Mouse (Mus musculus): ENCODE data around the gene Olfr711.
"Not testable (repeated sequence)": the region's sequence is repeated elsewhere in the genome, so short reads cannot be mapped to it uniquely, and the experiment has no call there.

Olfr711 gene

DNA sequence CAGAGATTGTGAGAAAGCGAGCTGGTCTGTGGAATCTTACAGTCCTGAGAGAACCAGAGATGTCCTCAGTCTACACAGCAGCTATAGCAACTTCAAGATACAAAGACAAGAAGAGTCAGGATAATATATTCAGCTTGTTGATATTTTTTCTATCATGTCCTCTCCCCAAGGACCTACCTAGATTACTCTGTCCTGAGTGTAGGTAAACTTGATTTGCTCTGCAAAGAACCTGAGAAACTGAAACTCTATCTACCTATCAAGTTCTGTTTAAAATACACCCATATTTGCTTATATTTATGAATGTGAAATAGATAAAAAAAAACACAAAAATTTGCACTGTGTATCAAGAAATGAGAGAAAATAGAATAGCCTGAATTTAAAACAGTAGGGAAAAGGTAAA is at the start of gene Olfr711:
TSS of gene Olfr711 (minus strand) at position 101 of the 400 bp plus-strand sequence.
- DNase-seq (ENCODE audit: low read depth in 2 of 2, low spot score in 2 of 2), result no peak

DNA sequence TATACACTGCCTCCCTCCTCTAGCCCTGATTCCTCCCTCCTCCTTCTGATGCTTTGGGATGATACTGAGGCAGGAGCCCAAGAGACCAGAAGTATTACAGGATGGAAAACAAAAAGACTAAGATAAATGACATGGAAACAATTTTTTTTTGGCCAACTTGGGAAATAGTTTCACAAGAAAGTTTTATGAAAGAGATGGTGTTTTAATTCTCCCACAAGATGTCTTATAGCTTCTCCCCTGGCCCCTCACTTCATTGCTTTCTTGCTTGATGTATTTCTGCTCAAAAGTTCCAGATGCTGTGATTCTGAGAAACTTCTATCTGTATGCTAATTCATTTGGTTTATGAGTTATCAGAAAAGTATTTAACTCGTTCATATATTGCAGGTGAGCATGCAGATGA is 30.7 kb upstream of the Olfr711 start, which contains the start of gene Olfr2:
TSS of gene Olfr2 (minus strand) at position 101 of the 400 bp plus-strand sequence.
- DNase-seq (ENCODE audit: low read depth in 2 of 2, low spot score in 2 of 2), result no peak

DNA sequence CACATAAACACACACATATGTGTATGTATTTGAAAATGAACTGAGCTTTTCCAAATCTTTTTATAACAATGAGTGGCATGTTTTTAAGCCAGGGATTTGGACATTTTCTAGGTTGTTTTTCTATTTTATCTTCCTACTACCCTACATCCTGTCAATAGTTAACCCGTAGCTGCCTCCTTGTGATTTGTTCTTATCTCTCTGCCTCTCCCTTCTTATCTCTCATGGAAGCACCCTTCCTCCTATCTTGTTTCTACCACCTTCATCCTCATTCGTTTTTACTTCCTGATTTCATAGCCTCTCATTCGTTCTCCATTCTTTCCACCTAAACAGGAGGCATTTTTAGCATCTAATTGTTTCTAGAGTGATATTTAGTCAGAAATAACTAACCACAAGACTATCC is 28.9 kb upstream of the Olfr711 start:
- no peak for DNase-seq (ENCODE audit: low read depth in 2 of 2, low spot score in 2 of 2)

DNA sequence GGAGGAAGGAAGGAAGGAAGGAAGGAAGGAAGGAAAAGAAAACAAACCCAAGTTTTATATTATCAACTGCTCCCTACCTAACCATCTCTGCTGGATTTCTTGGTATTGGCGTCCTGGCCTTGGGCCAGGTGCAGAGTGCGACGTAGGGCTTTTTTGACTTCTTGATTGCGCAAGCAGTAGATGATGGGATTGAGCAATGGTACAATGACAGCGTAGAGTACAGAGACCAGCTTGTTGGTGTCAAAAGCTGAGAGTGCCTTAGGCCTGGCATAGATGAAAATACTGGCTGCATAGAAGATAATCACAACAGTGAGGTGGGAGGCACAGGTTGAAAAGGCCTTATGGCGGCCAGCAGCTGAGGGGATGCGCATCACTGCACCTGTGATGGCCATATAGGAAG is 25.5 kb upstream of the Olfr711 start:
- DNase-seq (ENCODE audit: low read depth in 2 of 2, low spot score in 2 of 2), result no peak

DNA sequence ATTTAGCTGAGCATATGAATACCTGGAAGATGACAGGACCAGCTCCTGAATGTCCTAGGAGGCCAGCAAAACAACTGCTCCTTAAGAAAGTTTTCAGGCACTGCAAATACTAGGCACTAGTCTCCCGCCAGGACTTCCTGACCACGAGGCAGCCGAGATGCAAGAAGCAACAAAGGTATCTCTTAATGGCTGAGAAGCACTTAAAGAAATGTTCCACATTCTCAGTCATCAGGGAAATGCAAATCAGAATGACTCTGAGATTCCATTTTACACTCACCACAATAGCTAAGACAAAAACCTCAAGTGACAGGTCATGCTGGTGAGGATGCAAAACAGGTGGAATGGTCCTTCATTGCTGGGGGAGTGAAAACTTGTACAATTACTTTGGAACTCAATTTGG is 10.0 kb upstream of the Olfr711 start:
- no peak for DNase-seq (ENCODE audit: low read depth in 2 of 2, low spot score in 2 of 2)

DNA sequence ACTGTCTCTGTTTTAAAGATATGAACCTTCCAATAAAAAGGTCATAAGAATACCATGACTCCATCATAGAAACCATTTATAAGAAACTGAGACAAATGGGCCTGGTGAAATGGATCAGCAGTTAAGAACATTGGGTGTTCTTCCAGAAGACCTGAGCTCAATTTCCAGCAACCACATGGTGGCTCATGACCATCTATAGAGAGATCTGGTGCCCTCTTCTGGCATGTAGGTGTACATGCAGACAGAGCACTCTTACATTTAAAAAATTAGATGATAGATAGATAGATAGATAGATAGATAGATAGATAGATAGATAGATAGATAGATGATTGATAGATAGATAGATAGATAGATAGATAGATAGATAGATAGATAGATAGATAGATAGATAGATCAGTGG is 7.8 kb downstream of the Olfr711 start:
- DNase-seq (ENCODE audit: low read depth in 2 of 2, low spot score in 2 of 2), result peak in 1 of 2 experiments; percentile 1

DNA sequence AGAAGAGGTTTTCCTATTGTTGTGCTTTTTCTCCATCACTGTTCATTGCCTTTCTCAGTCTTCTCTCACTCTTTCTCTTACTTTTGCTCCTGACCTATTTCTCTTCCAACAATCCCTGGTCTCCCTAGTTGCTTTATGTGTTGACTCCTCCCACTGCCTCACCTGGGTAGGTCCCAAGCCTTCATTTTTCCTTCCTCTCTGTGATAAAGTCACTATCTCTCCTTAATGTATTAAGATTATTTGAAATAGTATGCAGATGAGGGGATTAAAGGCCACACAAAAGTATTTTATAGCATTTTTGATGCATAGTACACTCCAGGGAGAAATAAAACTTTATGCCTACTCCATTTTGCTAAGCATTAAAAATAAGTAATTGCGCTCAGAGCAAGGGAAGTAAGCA is 11.4 kb downstream of the Olfr711 start, which contains the start of gene Olfr6:
TSS of gene Olfr6 (minus strand) at position 101 of the 400 bp plus-strand sequence.
- no peak for DNase-seq (ENCODE audit: low read depth in 2 of 2, low spot score in 2 of 2)

DNA sequence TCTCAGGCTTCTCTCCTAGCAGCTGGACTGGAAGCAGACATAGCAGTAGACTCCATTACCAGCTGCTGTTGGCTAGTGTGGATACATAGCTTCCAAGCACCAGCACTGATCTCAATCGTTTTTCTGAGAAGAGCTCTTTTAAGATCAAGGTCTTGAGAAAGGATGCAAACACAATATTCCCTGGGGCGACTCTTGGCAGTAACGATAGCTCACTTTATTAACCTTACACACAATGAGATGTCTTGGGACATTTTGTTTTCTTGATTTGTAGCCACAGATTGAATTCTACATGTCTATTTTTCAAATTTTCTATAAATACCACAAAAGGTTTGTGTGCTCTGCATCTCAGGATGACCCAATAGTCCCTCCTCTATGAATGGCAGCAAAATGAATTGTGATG is 27.0 kb downstream of the Olfr711 start, which contains the start of gene Olfr710:
TSS of gene Olfr710 (minus strand) at position 101 of the 400 bp plus-strand sequence.
- no peak for DNase-seq (ENCODE audit: low read depth in 2 of 2, low spot score in 2 of 2)

DNA sequence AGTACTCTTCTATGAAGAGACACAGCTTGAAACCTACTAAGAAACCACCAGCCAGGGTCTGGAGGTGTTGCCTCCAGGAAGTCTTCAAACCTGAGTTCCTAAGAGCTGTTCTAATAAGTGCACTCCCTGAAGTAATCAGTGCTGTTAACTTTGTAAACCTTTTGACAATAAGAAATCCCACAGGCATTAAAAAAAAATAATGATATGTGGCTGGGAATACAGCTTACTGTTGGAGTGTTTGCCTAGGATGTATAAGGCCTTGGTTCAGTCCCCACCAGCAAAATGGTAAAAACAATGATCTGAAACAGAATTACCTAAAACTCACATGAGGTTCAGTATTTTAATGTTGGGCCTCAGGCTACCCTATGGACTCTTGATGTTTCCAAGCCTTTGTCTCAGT is 43.1 kb downstream of the Olfr711 start, which contains the start of gene Olfr709-ps1:
TSS of gene Olfr709-ps1 (minus strand) at position 101 of the 400 bp plus-strand sequence.
- no peak for DNase-seq (ENCODE audit: low read depth in 2 of 2, low spot score in 2 of 2)

DNA sequence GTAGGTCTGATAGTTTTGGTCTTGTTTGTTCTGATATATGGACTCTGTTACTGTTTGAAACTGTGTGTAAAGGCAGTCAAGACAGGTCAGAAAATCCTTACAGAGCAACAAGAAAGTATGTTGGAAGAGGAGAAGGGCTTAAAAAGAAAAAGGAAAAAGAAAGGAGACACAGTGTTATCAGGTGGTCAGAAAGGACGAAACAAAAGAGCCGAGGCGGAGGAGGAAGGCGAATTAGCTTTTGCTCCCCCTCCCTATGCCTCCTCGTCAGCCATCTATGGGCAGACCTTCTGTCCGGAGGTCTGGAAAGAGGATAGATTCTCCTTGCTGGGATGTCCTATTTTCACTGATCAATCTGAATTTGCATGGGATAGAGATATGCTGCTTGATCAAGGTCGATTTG is 54.3 kb downstream of the Olfr711 start:
- not testable (repeated sequence) for DNase-seq (ENCODE audit: low read depth in 2 of 2, low spot score in 2 of 2)

All from CD8-positive naive resting alpha-beta T cell, adult 2 months (primary cell).